Comparison of ENCODE assay signal across 8 mouse cellular contexts in the genomic region with DNA sequence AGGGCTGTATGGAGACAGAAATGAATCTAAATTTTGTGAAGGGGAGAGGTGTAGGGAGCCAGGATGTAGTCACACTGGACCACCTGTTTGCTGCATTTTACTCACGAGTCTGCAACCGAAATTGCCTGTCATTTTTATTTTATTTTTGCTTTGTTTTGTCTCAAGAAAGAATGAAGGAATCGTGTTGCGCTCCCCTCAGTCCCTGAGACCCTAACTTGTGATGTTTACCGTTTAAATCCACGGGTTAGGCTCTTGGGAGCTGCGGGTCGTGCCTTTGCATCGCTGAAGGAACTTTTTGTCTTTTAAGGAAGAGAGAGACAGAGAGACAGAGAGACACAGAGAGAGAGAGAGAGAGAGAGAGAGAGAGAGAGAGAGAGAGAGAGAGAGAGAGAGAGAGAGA.
DNase-seq lines count a peak whose midpoint lies in the region; ATAC-seq and TF ChIP-seq lines count a peak whose summit lies in the region.

No protein-coding gene starts in this region.

- DNase-seq in lung, postnatal 25 days (ENCODE audit: low spot score) = no peak
- DNase-seq in forebrain, embryonic 14.5 days (ENCODE audit: low spot score) = no peak
- DNase-seq in left cerebral cortex, adult 9 months (ENCODE audit: low spot score in 2 of 2) = no peak
- no peak for DNase-seq in right cerebral cortex, adult 18-20 months
- no peak for DNase-seq in kidney, adult 11 months

- peaks cover 9% of the 10 kb centered on the region for H3K27me3 ChIP-seq in lung, embryonic 16.5 days (ENCODE audit: control insufficient read depth, insufficient read depth, low read depth, low read length)
- H3K27me3 ChIP-seq in forebrain, embryonic 14.5 days (replicated peaks; ENCODE audit: control insufficient read depth, insufficient read depth, low read length) = no peaks in the 10 kb centered on the region
- peaks cover 4% of the 10 kb centered on the region; the same call in 1 of the 2 replicates for H3K27me3 ChIP-seq in intestine, postnatal 0 days (replicated peaks; ENCODE audit: control insufficient read depth, insufficient read depth, low read length)

- TF ChIP-seq CTCF in intestine, postnatal 0 days (IDR thresholded peaks at IDR 0.05; ENCODE audit: low read depth) = no peak
- TF ChIP-seq CTCF in olfactory bulb, adult 2 months (IDR thresholded peaks at IDR 0.05; ENCODE audit: insufficient read depth, low read depth, low read length) = no peak

- ATAC-seq in lung, embryonic 16.5 days (ENCODE audit: low read depth) = no peak
- ATAC-seq in forebrain, embryonic 14.5 days = no peak
- ATAC-seq in intestine, postnatal 0 days = no peak

- WGBS in lung, embryonic 16.5 days = 3% methylated on average over 9 of the region's 9 CpGs
- 4% methylated on average over 9 of the region's 9 CpGs for WGBS in forebrain, embryonic 14.5 days
- WGBS in intestine, postnatal 0 days = 25% methylated on average over 9 of the region's 9 CpGs
- WGBS in olfactory bulb, adult 2 months = 20% methylated on average over 9 of the region's 9 CpGs

- H3K4me2 ChIP-seq in lung, embryonic 16.5 days (ENCODE audit: low read depth, low read length) = peak overlapping the region; percentile 63
- peak overlapping the region; percentile 76 for H3K4me2 ChIP-seq in forebrain, embryonic 14.5 days (ENCODE audit: low read length)
- peak overlapping the region; percentile 59 for H3K4me2 ChIP-seq in intestine, postnatal 0 days (replicated peaks; ENCODE audit: low read depth)

- H3K27ac ChIP-seq in lung, embryonic 16.5 days (ENCODE audit: low read length) = peak overlapping the region; percentile 49
- peak overlapping the region; percentile 100 for H3K27ac ChIP-seq in forebrain, embryonic 14.5 days (ENCODE audit: low read depth, low read length)
- H3K27ac ChIP-seq in intestine, postnatal 0 days (ENCODE audit: low read depth, low read length) = no peak overlapping the region
- H3K27ac ChIP-seq in olfactory bulb, adult 2 months (ENCODE audit: insufficient read depth, low read depth, low read length) = peak overlapping the region; percentile 62

- TF ChIP-seq POLR2A in olfactory bulb, adult 2 months (IDR thresholded peaks at IDR 0.05; ENCODE audit: insufficient read depth, low read depth, low read length) = no peak

- peak overlapping the region; percentile 66 for H3K9ac ChIP-seq in lung, embryonic 16.5 days (ENCODE audit: low read length)
- peak overlapping the region; percentile 100 for H3K9ac ChIP-seq in forebrain, embryonic 14.5 days (ENCODE audit: low read length)
- H3K9ac ChIP-seq in intestine, postnatal 0 days (ENCODE audit: low read depth, low read length) = peak overlapping the region; percentile 34; the same call in 1 of the 2 replicates

- H3K9me3 ChIP-seq in lung, embryonic 16.5 days (ENCODE audit: control insufficient read depth, low read length) = no peaks in the 10 kb centered on the region
- no peaks in the 10 kb centered on the region for H3K9me3 ChIP-seq in forebrain, embryonic 14.5 days (replicated peaks; ENCODE audit: control insufficient read depth, low read length)
- H3K9me3 ChIP-seq in intestine, postnatal 0 days (ENCODE audit: control insufficient read depth) = no peaks in the 10 kb centered on the region

- peaks cover 2% of the 10 kb centered on the region for H3K4me1 ChIP-seq in lung, embryonic 16.5 days (replicated peaks; ENCODE audit: control insufficient read depth, insufficient read depth, low read length)
- peaks cover 18% of the 10 kb centered on the region for H3K4me1 ChIP-seq in forebrain, embryonic 14.5 days (ENCODE audit: control insufficient read depth, insufficient read depth, low read length)
- no peaks in the 10 kb centered on the region for H3K4me1 ChIP-seq in intestine, postnatal 0 days (replicated peaks; ENCODE audit: control insufficient read depth, insufficient read depth, low read length)
- H3K4me1 ChIP-seq in olfactory bulb, adult 2 months (ENCODE audit: control insufficient read depth, insufficient read depth, low read length) = peaks cover 5% of the 10 kb centered on the region

- H3K4me3 ChIP-seq in lung, embryonic 16.5 days (ENCODE audit: low read length) = peak overlapping the region; percentile 59
- peak overlapping the region; percentile 82 for H3K4me3 ChIP-seq in forebrain, embryonic 14.5 days (ENCODE audit: low read depth, low read length)
- H3K4me3 ChIP-seq in intestine, postnatal 0 days (ENCODE audit: low read depth, low read length) = peak overlapping the region; percentile 43
- H3K4me3 ChIP-seq in olfactory bulb, adult 2 months (ENCODE audit: insufficient read depth, low read depth, low read length) = peak overlapping the region; percentile 45

- H3K36me3 ChIP-seq in lung, embryonic 16.5 days (ENCODE audit: control insufficient read depth, insufficient read depth, low read length) = no peaks in the 10 kb centered on the region
- peaks cover 15% of the 10 kb centered on the region; the same call in 1 of the 2 replicates for H3K36me3 ChIP-seq in forebrain, embryonic 14.5 days (ENCODE audit: control insufficient read depth, insufficient read depth, low read length)
- no peaks in the 10 kb centered on the region for H3K36me3 ChIP-seq in intestine, postnatal 0 days (ENCODE audit: control insufficient read depth, insufficient read depth)

Comparison
In these comparisons a context has a peak if more than half of its experiments do, and no peak if none do; other contexts are left out.
1. H3K9ac ChIP-seq: peak in every context shown above with its lines; median percentile 100 in forebrain, embryonic 14.5 days; 66 in lung, embryonic 16.5 days; 34 in intestine, postnatal 0 days.